In the genomic region with DNA sequence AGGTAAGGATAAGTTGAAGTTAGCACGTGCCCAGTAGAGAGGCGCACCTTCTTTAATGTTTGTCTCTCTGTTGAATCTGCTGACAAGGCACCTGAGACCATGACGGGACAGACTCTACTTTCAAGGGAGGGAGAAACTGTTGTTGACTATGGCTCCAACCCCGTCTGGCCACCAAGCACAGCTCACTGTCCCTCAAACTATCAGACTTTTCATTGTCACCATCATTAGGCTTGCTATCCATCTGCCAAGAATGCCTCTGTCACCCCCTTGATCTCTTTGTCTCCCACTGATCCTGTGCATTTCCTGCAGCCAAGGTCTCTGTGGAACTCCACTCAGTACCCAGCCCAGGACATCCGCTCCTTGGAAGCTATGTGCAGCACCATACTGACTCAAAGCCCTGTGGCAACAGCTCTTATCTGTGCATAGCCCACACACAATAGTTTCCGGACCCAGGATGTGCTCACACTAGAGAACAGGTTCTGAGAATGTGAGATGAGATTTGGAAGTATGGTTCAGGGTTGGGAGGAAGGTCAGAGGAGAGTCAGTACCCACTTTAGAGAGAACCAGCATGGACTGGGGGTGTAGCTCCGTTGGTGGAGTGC, we compare ENCODE assay signal across 24 mouse cellular contexts. TPM values are rescaled to one million over a fixed set of nuclear protein-coding genes. Genes with fewer than 3 reads are reported as not detected.
DNase-seq lines count a peak whose midpoint lies in the region; ATAC-seq lines count a peak whose summit lies in the region.
"Had no signal": no experiment of that assay in that cellular context is flagged by ENCODE, and none has a peak within 500 bp of the region (broad histone marks: within the 10 kb centered on the region; RNA-seq: fewer than 3 reads in every experiment).

No protein-coding gene starts in this region.

- WGBS in midbrain, embryonic 11.5 days = 88% methylated on average over 7 of the region's 7 CpGs
- 89% methylated on average over 7 of the region's 7 CpGs for WGBS in midbrain, embryonic 16.5 days
- 84% methylated on average over 7 of the region's 7 CpGs for WGBS in embryonic facial prominence, embryonic 12.5 days
- WGBS in liver, embryonic 16.5 days (ENCODE audit: insufficient replicate concordance) = 43% methylated on average over 7 of the region's 7 CpGs

- no peak overlapping the region for H3K9ac ChIP-seq in midbrain, embryonic 11.5 days (ENCODE audit: low read length)
- H3K9ac ChIP-seq in midbrain, embryonic 16.5 days (ENCODE audit: low read depth, low read length) = no peak overlapping the region
- no peak overlapping the region for H3K9ac ChIP-seq in embryonic facial prominence, embryonic 12.5 days
- no peak overlapping the region for H3K9ac ChIP-seq in liver, embryonic 16.5 days (ENCODE audit: low read depth, low read length)
- H3K9ac ChIP-seq: forebrain, embryonic 12.5 days; heart, embryonic 13.5 days; hindbrain, embryonic 12.5 days had no signal

- DNase-seq in midbrain, embryonic 11.5 days (ENCODE audit: low spot score, missing footprints) = peak; percentile 71
- no peak for DNase-seq in adrenal gland, postnatal 14 days
- DNase-seq in urinary bladder, adult 18-20 months (ENCODE audit: low spot score in 2 of 2) = no peak
- DNase-seq: adrenal gland, postnatal 25 days; B cell, adult 2 months; cerebellum, adult 18-20 months; cerebellum, adult 9-11 months; cerebellum, postnatal 36 days; gastrocnemius, adult 2 months; gastrocnemius, postnatal 25 days; heart, postnatal 36 days had no signal

- no peak overlapping the region for H3K27ac ChIP-seq in midbrain, embryonic 11.5 days (ENCODE audit: low read depth, low read length)
- H3K27ac ChIP-seq in midbrain, embryonic 16.5 days (ENCODE audit: low read length) = no peak overlapping the region
- 0 out of 2 replicates have a peak overlapping the region, but pooled peaks have one; percentile 24 for H3K27ac ChIP-seq in embryonic facial prominence, embryonic 12.5 days
- H3K27ac ChIP-seq in liver, embryonic 16.5 days (ENCODE audit: low read length) = no peak overlapping the region
- H3K27ac ChIP-seq: forebrain, embryonic 12.5 days; gastrocnemius, adult 2 months; heart, embryonic 13.5 days; hindbrain, embryonic 12.5 days had no signal

- no peaks in the 10 kb centered on the region for H3K4me1 ChIP-seq in midbrain, embryonic 11.5 days (ENCODE audit: control insufficient read depth, insufficient read depth, low read length)
- no peaks in the 10 kb centered on the region; the same call in 1 of the 2 replicates for H3K4me1 ChIP-seq in midbrain, embryonic 16.5 days (ENCODE audit: control insufficient read depth, insufficient read depth, low read length)
- H3K4me1 ChIP-seq in embryonic facial prominence, embryonic 12.5 days = peaks cover 19% of the 10 kb centered on the region
- no peaks in the 10 kb centered on the region for H3K4me1 ChIP-seq in liver, embryonic 16.5 days (ENCODE audit: control insufficient read depth, low read depth, low read length)

- no peaks in the 10 kb centered on the region for H3K36me3 ChIP-seq in midbrain, embryonic 11.5 days (ENCODE audit: control insufficient read depth, insufficient read depth, low read length)
- no peaks in the 10 kb centered on the region for H3K36me3 ChIP-seq in midbrain, embryonic 16.5 days (ENCODE audit: control insufficient read depth, insufficient read depth, low read length)
- peaks cover 17% of the 10 kb centered on the region for H3K36me3 ChIP-seq in embryonic facial prominence, embryonic 12.5 days
- H3K36me3 ChIP-seq in liver, embryonic 16.5 days (ENCODE audit: control insufficient read depth, insufficient read depth) = no peaks in the 10 kb centered on the region
- H3K36me3 ChIP-seq: forebrain, embryonic 12.5 days; G1E; heart, embryonic 13.5 days; hindbrain, embryonic 12.5 days had no signal

- no peak overlapping the region for H3K4me3 ChIP-seq in midbrain, embryonic 11.5 days (ENCODE audit: low read depth, low read length)
- H3K4me3 ChIP-seq in midbrain, embryonic 16.5 days (ENCODE audit: low read depth, low read length) = no peak overlapping the region
- H3K4me3 ChIP-seq in embryonic facial prominence, embryonic 12.5 days = no peak overlapping the region
- no peak overlapping the region for H3K4me3 ChIP-seq in liver, embryonic 16.5 days (ENCODE audit: low read depth, low read length)
- H3K4me3 ChIP-seq: forebrain, embryonic 12.5 days; gastrocnemius, adult 2 months; heart, embryonic 13.5 days; hindbrain, embryonic 12.5 days had no signal

- no peaks in the 10 kb centered on the region for H3K9me3 ChIP-seq in midbrain, embryonic 11.5 days (ENCODE audit: control insufficient read depth, low read length)
- H3K9me3 ChIP-seq in midbrain, embryonic 16.5 days (replicated peaks; ENCODE audit: control insufficient read depth, low read length, poor library complexity, severe bottlenecking) = no peaks in the 10 kb centered on the region
- no peaks in the 10 kb centered on the region for H3K9me3 ChIP-seq in embryonic facial prominence, embryonic 12.5 days
- no peaks in the 10 kb centered on the region for H3K9me3 ChIP-seq in liver, embryonic 16.5 days (replicated peaks; ENCODE audit: control insufficient read depth, low read length)
- H3K9me3 ChIP-seq: forebrain, embryonic 12.5 days; G1E; heart, embryonic 13.5 days; hindbrain, embryonic 12.5 days had no signal

- no peak for ATAC-seq in midbrain, embryonic 11.5 days (ENCODE audit: low FRiP score)
- ATAC-seq in midbrain, embryonic 16.5 days = no peak
- ATAC-seq in embryonic facial prominence, embryonic 12.5 days (ENCODE audit: insufficient number of reproducible peaks, insufficient read depth, low FRiP score, low TSS enrichment) = no peak
- ATAC-seq in liver, embryonic 16.5 days (ENCODE audit: low read depth) = peak; percentile 35; the same call in 1 of the 2 replicates
- ATAC-seq: activated CD4-positive, CD25-positive, alpha-beta regulatory T cell, adult 4 months; CD4-positive, CD25-positive, alpha-beta regulatory T cell, adult 4 months; hindbrain, embryonic 16.5 days; inflammation-experienced regulatory T-cells, adult 6 months had no signal

- no peak overlapping the region for H3K4me2 ChIP-seq in midbrain, embryonic 11.5 days
- no peak overlapping the region for H3K4me2 ChIP-seq in midbrain, embryonic 16.5 days (ENCODE audit: low read length)
- H3K4me2 ChIP-seq in embryonic facial prominence, embryonic 12.5 days (replicated peaks) = no peak overlapping the region
- H3K4me2 ChIP-seq in liver, embryonic 16.5 days (ENCODE audit: low read depth, low read length) = no peak overlapping the region
- H3K4me2 ChIP-seq: forebrain, embryonic 12.5 days; heart, embryonic 13.5 days; hindbrain, embryonic 12.5 days had no signal

- no peaks in the 10 kb centered on the region for H3K27me3 ChIP-seq in midbrain, embryonic 11.5 days (ENCODE audit: control insufficient read depth, insufficient read depth, low read length)
- H3K27me3 ChIP-seq in midbrain, embryonic 16.5 days (ENCODE audit: control insufficient read depth, insufficient read depth, low read depth, low read length) = no peaks in the 10 kb centered on the region
- H3K27me3 ChIP-seq in embryonic facial prominence, embryonic 12.5 days = no peaks in the 10 kb centered on the region
- H3K27me3 ChIP-seq in liver, embryonic 16.5 days (ENCODE audit: control insufficient read depth, insufficient read depth, low read depth, low read length) = no peaks in the 10 kb centered on the region
- H3K27me3 ChIP-seq: forebrain, embryonic 12.5 days; heart, embryonic 13.5 days; hindbrain, embryonic 12.5 days had no signal

RNA-seq across cellular contexts. Expression of a gene that starts 40.5 kb away (rescaled TPM):
- polyA plus RNA-seq in midbrain, embryonic 11.5 days (2014; fragmentation: Nextera tagmentation; extraction: Ambion mirVana) = 3.9 and 4.4 TPM in 2 replicates
- 0.53 and 0.62 TPM in 2 replicates for polyA plus RNA-seq in midbrain, embryonic 16.5 days (2015; fragmentation: Nextera tagmentation; extraction: Ambion mirVana)
- polyA plus RNA-seq in embryonic facial prominence, embryonic 12.5 days (2016; fragmentation: Nextera tagmentation; extraction: Ambion mirVana) = 24.3 and 27.8 TPM in 2 replicates
- 0.02 TPM in 1 of 2 replicates, not detected in the other for polyA plus RNA-seq in liver, embryonic 16.5 days (2015; fragmentation: Nextera tagmentation; extraction: Ambion mirVana)
- total RNA-seq in adrenal gland, postnatal 14 days (2021) = 0.41 and 0.48 TPM in 2 replicates
- total RNA-seq: granulocyte monocyte progenitor cell, adult 5-6 weeks had no signal
- polyA plus RNA-seq: activated CD4-positive, CD25-positive, alpha-beta regulatory T cell, adult 4 months; CD4-positive, CD25-positive, alpha-beta regulatory T cell, adult 4 months; G1E; heart, postnatal 0 days had no signal
